Mouse (Mus musculus): ENCODE measurements at regions not wholly inside any gene's neighbourhood (a gene's known extent, or its start where the extent isn't known, plus 50 kb on each side); places are given as distances from the start of the nearest gene placed in this dataset.

GRCm38 (mm10) chr9:67683367-67683766 lies 75.9 kb upstream of the C2cd4b start:
- TF ChIP-seq CTCF (IDR thresholded peaks at IDR 0.05; ENCODE audit: borderline replicate concordance, insufficient read depth, low read length) (peak; percentile 45; the same call in 1 of the 2 replicates), POLR2A (IDR thresholded peaks at IDR 0.05; ENCODE audit: low read depth, low read length) (no peak)
